Mouse (Mus musculus) granulocyte monocyte progenitor cell, adult 5-6 weeks (primary cell): ENCODE measurements around the gene Mtf2. TPM values are rescaled to one million over a fixed set of nuclear protein-coding genes. Genes with fewer than 3 reads are reported as not detected.
"Not testable (repeated sequence)": the region's sequence is repeated elsewhere in the genome, so short reads cannot be mapped to it uniquely, and the experiment has no call there.

Experiments
- ATAC-seq: replicated peaks from 2 replicates; pipeline ENCODE4 v1.8.0; 2016; ENCODE audit warnings: mild to moderate bottlenecking, moderate TSS enrichment, inconsistent platforms; ENCODE audit not compliant: poor library complexity, severe bottlenecking
- total RNA-seq, 2 experiments: library from RNA; stranded (forward) in 1 of 2; stranded (reverse) in 1 of 2; fragments of 200-712, 200-1000 nt in 1 of 2; fragments of >200 nt in 1 of 2; fragmentation: Nextera tagmentation in 1 of 2; gene quantifications; 2 replicates each; pipeline ENCODE4 v1.2.3; 2014 to 2017

The Mtf2 gene
- total RNA-seq (2014; fragmentation: Nextera tagmentation) (77.6 and 89.9 TPM in 2 replicates), total RNA-seq (2017) (131 and 135 TPM in 2 replicates)

DNA sequence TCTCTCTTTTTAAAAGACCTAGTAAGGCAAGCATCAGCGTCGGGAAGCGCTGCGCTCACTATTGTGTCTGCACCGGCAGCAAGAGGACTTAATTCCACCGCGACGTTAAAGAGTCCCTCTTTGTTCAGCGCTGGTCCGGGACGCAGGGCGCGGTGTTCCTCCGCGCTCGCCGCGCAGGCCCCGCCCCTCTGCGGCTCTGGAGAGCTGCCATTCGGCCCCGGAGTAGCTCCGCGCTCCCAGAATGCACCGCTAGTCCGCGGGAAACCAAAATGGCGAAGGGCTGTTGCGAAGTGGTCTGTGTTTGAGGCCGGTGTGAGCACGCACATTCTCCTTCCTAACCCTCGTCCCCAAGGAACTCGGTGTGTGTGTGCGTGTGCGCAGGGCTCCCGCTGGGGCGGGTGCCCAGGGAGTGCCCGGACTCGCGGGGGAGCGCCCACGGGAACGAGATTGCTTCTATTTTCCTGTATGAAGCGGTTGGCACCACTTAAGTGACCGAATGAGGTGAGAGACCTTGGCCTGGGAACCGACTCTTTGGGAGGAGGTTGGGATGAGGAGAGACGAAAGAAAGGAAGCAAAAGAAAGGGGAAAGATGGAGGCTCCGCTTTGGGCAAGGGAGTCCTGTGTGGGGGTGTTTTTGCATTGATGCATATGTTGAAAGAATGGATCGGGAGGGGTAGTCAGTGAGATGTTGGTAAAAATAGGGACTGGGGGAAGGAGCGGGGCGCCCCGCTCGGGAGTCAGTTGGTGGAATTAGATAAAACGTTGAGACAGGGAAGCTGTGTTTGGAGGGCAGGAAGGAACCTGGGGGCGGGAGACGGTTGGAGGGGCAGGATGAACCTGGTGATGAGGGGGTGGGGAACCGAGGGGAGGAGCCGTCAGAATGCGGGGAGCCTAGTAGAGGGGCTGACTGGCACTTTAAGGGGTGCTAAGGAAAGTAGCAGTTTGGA lies at the start of gene Mtf2:
TSS of gene Mtf2 (plus strand) at position 210 of the 947 bp plus-strand sequence.
- ATAC-seq, result peak; percentile 93

DNA sequence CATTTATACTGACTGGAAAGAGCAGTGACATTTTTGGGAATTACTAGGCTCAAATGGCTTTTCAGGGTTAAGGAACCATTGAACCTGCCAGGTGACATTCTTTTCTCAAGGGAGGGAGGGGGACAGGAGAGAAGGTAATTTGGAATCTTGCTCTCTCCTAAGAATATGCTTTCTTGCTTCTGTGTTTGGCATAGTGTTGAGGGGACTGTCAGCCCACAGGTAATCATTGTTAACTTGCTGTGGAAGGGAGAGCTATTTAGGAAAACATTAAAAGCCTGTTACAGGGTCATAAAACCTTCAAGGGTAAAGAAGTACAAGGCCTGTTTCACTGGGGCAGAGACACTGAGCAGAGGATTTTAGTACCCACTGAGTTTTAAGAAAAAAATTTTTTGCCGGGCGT lies 48.2 kb upstream of the Mtf2 start:
- no peak for ATAC-seq

DNA sequence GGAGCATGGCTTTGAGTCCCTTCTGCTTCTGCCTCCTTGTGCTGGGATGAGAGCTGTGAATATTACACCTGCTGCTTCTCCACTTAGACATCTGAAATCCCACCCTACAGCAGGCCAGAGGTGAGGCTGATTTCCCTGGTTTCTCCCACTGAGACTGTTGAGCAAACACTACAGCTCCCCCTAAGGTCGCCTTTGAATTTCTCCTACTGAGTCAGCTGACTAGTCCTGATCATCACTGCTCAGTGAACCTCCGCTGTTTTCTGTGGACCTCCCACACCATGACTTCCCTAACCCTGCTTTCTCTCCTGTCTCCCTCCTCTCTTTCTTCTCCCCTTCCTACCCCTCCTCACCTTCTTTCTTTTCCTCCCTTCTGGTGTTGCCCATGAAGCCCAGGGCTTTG lies 46.1 kb upstream of the Mtf2 start:
- peak; percentile 62 for ATAC-seq

DNA sequence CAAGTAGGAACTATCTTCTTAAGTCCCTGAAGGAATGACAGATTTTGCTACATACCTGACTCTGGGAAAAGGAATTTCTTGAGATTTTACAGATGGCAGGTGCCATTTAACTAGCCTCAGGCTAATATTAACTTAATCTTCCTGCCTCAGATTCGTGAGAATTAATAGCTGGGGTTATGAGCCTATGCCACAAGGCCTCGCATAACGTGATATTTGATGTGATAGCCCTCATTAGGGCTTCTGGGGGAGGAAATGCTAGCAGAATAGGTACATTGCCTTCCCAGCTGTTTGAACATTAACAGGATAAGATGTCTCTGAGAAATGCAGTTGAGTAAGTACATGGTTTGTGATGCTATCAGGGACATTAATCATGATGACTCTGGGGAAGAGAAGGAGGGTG lies 44.1 kb upstream of the Mtf2 start:
- no peak for ATAC-seq

DNA sequence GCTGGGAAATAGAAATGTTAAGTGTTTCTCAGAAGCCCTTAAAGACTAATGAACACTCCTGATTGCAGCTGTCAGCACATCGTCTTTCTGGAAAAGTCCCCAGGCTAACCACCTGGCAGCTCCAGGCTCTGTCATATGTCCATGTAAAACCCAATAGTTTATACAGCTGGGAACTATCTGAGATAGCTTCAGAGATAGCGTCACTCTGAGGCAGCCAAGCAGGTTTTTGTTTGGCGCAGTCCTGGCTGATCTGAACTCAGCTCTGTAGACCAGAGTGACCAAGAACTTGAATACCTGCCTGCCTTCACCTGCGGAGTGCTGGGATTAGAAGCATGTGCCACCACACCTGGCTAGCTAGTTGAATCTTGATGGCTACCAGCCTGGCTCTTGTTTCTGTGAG lies 37.2 kb upstream of the Mtf2 start:
- no peak for ATAC-seq

DNA sequence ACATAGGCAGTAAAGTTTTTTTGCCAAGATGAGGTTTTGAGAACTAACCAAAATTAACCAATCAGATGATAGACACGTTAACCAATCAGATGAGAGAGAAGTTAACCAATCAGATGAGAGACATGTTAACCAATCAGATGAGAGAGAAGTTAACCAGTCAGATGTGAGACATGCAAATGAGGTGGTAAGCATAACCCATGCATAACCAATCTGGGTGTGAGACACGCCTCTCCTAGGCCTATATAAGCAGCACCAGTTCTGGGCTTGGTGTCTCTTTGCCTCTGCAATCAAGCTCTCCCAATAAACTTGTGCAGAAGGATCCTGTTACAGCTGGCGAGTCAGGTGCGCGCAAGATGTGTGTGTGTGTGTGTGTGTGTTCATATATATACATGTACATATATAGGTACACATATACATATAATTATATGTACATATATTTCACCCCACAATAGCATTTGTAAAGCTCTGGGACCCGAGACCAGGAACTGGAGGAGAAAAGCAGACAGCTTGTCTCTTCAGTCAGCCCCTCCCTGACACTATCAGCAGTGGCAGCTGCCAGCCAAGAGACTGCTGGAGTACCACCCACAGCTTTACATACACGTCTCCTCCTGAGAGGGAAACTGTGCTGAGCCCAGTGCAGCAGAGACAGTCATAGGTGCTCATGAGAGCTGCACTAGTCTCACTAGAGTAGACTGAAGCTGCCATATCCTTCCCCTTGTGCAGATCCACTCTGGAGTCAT lies 36.5 kb upstream of the Mtf2 start:
- peak; percentile 12; the same call in 1 of the 2 replicates for ATAC-seq

DNA sequence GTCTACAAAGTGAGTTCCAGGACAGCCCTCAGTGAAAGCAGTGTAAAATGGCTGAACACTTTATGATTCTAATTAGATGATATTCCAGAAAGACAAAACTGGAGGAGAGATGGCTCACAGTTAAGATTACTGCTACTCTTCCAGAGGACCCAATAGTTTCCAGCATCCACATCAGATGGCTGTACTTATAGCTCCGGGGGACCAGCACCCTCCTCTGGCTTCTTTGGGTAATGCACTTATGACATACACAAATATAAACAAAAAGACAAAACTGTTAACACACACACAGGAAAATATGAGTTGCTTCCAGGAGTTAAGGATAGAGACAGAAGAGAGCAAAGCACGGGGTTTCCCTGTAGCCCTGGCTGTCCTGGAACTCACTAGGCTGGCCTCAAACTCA lies 35.5 kb upstream of the Mtf2 start:
- no peak for ATAC-seq

DNA sequence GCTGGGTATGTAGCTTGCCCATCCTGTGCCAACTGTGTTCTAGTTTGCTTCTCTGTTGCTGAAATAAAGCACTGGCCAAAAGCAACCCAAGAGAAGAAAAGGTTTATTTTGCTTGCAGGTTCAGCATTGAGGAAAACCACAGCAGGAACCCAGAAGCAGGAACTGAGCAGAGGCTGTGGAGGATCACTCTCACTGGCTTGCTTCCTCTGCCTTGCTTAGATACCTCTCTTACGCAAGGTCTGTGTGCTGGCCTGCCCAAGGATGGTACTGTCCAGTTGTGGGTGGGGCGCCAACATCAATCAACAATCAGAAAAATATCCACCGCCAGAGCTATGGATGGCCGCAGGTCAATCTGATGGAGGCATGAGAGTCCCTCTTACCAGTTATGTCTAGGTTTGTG lies 34.2 kb upstream of the Mtf2 start:
- peak; percentile 96 for ATAC-seq

DNA sequence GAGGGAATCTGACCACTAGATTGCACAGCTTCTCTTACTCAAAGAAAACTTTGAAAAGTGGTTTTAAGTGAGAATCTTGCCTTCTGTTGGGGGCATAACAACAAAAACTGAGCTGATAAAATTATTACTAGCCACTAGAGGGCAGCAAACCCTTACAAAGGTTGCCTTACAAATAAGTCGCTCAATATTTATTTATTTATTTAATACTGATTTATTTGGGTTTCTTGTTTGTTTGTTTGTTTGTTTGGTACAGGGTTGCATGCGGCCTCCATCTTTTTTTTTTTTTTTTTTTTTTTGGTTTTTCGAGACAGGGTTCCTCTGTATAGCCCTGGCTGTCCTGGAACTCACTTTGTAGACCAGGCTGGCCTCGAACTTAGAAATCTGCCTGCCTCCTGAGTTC lies 31.3 kb upstream of the Mtf2 start:
- ATAC-seq, result 0 out of 2 replicates have a peak, but pooled peaks have one; percentile 12

DNA sequence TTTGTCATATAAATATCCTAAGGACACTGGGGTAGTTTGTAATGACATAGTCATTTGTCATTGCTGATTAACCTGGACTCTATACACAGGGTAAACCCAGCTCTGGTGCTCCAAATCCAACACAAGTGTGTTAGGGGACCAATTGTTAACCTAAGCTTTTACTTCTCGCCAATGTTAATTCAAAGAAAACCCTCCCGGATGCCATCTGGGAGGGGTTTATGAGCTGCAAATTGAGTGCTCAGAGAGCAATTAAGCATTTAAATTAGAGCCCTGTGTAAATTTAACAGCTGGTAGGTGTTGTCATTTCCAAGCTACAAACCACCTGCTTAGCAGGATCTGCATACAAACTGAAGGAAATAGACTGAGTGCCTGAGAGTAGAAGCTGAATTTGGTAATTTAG lies 30.0 kb upstream of the Mtf2 start:
- ATAC-seq, result no peak

DNA sequence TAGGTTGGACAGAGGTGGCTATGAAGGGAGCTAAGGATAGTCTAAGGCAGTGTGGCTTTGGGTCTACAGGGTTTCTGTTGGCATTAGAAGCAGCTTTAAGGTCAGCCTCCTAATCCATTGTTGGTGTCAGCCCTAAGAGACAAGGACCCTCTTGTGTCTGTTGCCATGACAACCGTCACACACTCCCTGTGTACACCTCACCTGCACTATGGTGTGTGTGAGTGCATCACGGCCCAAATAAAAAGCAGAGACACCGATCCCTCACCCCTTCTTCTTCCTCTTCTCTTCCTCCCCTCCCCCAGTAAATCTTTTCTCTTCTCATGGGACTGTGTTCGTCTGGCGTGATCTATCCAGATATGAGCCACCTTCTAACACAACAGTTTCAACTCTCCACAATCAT lies 23.4 kb upstream of the Mtf2 start:
- no peak for ATAC-seq

DNA sequence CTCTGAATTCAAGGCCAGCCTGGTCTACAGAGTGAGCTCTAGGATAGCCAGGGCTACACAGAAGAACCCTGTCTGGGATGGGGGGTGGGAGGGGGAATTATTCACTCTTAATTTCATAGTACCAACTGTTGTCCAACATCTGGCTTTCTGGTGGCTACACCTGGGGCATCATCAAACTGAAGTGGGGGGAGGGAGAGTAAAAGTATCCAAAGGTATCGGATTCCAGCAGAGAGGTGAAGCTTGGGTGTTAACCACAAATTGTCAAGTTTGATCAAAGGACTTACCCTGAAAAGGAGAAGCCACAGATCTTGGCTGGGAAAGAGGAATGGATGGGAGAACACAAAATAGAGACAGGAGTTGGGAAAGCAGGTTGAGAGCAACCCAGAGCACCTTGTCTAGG lies 21.6 kb upstream of the Mtf2 start:
- ATAC-seq, result no peak

DNA sequence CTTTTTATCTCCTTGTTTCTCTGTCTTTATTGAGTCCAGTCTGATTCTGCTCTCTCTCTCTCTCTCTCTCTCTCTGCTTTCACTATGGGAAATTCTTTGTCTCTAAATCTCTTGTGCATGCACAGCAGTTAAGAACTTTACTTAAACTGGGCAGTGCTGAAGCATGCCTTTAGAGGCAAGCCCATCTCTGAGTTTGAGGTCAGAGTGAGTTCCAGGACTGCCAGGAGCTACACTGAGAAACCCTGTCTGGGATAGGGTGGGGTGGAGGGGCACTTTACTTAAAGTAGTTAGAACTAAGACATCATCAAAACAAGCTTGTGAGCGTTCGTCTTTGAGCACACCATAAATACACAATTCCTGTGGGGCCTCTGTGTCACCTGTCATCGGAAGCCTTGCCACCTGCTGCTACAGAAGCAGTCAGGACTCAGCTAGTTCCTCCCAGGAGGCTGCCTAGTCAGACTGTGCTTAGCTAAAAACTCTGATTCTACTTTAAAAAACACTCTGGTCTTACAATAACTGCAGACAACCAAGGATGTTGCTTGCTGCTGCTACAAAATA lies 15.7 kb upstream of the Mtf2 start:
- ATAC-seq, result no peak

DNA sequence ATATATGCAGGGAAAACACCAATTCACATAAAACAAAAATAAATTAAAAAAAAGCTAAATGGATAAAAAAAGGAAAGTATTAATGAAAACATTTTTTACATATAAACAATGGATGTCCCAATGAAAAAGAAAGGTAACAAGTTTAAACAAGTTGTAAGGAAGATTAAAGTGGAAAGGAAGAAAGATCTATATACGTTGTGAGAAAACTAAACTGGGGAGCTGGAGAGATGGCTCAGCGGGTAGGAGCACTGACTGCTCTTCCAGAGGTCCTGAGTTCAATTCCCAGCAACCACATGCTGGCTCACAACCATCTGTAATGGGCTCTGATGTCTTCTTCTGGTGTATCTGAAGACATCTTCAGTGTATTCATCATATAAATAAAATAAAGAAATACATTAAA lies 14.4 kb upstream of the Mtf2 start:
- ATAC-seq, result no peak

DNA sequence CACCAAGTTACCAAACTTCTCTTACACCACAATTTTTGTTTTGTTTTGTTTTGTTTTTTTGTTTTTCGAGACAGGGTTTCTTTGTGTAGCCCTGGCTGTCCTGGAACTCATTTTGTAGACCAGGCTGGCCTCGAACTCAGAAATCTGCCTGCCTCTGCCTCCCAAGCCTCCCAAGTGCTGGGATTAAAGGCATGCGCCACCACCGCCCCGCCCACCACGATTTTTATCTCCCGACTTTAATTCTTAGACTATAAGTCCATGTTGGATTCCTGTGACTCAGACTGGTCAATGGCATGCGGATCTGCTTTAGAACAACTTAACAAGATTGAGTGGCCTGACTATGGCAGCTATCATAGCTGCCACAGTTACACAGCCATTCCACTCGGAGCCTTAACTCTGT lies 13.7 kb upstream of the Mtf2 start:
- not testable (repeated sequence) for ATAC-seq

DNA sequence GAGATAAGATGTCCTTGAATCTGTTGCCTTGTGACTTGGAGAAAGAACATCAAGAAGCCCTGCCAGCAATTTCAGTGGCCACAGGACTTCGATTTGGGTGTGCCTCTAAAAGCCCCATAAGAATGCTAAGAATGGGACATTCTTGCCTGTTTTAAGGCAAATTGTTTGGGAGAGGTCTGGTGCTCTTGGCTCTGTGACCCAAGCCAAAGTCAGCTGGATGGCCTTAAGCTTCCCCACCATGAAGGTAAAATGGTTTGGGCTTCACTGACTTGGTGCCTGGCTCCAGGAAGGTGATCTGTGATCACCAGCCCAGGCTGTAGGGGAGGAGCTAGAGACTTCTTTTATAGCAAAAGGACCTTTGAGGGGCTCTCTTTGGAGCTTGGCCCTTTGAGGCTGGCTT lies 13.3 kb upstream of the Mtf2 start:
- ATAC-seq, result no peak

DNA sequence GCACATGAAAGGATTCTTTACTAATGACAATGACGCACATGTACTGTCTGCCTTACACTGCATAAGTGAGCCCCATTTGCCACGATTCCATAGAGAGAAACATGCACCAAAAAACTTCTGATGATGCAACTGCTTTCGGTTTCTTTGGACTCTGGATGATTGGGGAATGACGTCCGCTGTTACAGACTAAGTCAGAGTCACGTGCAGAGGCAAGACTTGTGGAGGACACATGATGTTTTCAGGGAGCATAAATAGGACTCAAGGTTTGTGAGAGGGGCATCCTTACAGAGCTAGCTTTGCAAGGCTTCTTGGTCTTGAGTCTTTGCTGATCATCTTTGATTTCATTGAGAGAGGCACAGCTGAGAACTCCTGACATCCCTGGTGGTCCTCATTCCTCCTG lies 11.9 kb upstream of the Mtf2 start:
- ATAC-seq, result no peak

DNA sequence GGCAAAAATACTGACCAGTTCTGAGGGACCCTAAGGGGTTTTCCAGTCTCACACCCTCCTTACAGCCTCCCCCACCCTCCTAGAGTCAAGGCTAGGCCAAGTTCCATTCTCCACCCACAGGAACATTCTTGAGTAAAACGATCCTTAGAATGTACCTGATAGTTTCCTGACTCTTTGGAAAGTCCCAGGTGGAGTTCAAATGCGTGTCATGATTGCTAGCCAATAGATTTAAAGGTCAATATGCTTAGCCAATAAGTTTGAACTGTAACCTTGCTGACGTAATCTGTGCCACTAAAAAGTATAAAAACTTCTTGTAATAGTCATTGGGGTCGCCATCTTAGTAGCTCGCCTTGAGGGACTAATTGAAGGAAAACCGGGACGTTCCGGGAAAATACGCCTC lies 5.1 kb upstream of the Mtf2 start:
- ATAC-seq, result no peak

DNA sequence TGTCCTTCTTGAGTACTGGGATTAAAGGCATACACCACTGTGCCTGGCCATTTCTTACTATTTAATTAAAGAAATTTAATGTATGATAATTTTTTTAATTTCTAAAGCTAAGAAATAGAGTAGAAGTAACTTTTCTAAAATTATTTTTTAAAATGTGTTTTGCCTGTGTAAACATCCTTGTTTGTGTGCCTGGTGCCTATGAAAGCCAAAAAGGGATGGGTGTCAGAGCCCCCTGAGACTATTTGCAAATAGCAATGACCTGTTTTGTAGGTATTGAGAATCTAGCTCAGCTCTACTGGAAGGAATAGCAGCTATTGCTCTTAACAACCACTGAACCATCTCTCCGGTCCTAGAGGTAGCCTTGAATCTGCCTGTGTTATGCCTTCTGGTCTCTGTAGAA lies 6.8 kb downstream of the Mtf2 start:
- ATAC-seq, result no peak

DNA sequence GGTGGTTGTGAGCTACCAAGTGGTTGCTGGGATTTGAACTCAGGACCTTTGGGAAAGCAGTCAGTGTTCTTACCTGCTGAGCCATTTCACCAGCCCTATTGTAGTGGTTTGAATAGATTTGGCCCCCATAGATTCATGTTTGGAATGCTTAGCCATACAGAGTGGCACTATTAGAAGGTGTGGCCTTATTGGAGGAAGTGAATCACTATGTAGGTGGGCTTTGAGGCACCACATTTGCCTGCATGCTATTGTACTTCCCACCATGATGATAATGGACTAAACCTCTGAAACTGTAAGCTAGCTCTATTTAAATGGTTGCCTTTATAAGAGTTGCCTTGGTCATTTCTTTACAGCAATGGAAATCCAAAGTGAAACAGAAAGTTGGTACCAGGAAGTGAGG lies 10.8 kb downstream of the Mtf2 start:
- ATAC-seq, result peak; percentile 22; the same call in 1 of the 2 replicates
